In genomic region chr13:43243240-43243639, GRCm38 (mm10) we compare ENCODE assay signal across 14 mouse cellular contexts.
DNase-seq lines count a peak whose midpoint lies in the region; ATAC-seq and TF ChIP-seq lines count a peak whose summit lies in the region.
"Had no signal": no experiment of that assay in that cellular context is flagged by ENCODE, and none has a peak within 500 bp of the region (broad histone marks: within the 10 kb centered on the region; RNA-seq: fewer than 3 reads in every experiment).

No protein-coding gene starts in this region.

- no peaks in the 10 kb centered on the region for H3K9me3 ChIP-seq in G1E (replicated peaks)
- H3K9me3 ChIP-seq in limb, embryonic 10.5 days (replicated peaks) = no peaks in the 10 kb centered on the region
- H3K9me3 ChIP-seq in midbrain, embryonic 10.5 days (replicated peaks) = no peaks in the 10 kb centered on the region
- H3K9me3 ChIP-seq: hindbrain, embryonic 13.5 days; midbrain, embryonic 12.5 days had no signal

- H3K27me3 ChIP-seq in G1E (ENCODE audit: insufficient read depth, low read length) = peaks cover 25% of the 10 kb centered on the region
- no peaks in the 10 kb centered on the region for H3K27me3 ChIP-seq in limb, embryonic 10.5 days (ENCODE audit: low read depth, poor library complexity, severe bottlenecking)
- H3K27me3 ChIP-seq in midbrain, embryonic 10.5 days (ENCODE audit: low read depth, poor library complexity, severe bottlenecking) = no peaks in the 10 kb centered on the region
- H3K27me3 ChIP-seq: hindbrain, embryonic 13.5 days; midbrain, embryonic 12.5 days had no signal

- no peak for DNase-seq in frontal cortex, postnatal 25 days (ENCODE audit: low spot score in 2 of 2)
- DNase-seq in G1E (ENCODE audit: low spot score) = no peak
- no peak for DNase-seq in limb, embryonic 10.5 days (ENCODE audit: low spot score)
- no peak for DNase-seq in midbrain, embryonic 10.5 days (ENCODE audit: low spot score)
- DNase-seq in testis, postnatal 14 days (ENCODE audit: low spot score) = no peak
- DNase-seq: adrenal gland, adult 8-10 months; right cerebral cortex, postnatal 14 days had no signal

- no peak overlapping the region for H3K4me3 ChIP-seq in G1E (ENCODE audit: low read depth, low read length)
- no peak overlapping the region for H3K4me3 ChIP-seq in limb, embryonic 10.5 days
- H3K4me3 ChIP-seq in midbrain, embryonic 10.5 days = no peak overlapping the region
- H3K4me3 ChIP-seq: erythroblast, embryonic 14.5 days; hindbrain, embryonic 13.5 days; midbrain, embryonic 12.5 days had no signal

- peak; percentile 15; the same call in 1 of the 2 replicates for ATAC-seq in frontal cortex, adult (ENCODE audit: low TSS enrichment)
- ATAC-seq in G1E (ENCODE audit: extremely low read depth, insufficient number of reproducible peaks, low FRiP score, poor library complexity, severe bottlenecking) = peak; percentile 68
- peak; percentile 50; the same call in 1 of the 2 replicates for ATAC-seq in monocyte, adult 5-6 weeks (replicated peaks; ENCODE audit: insufficient number of reproducible peaks, low FRiP score, low TSS enrichment, poor library complexity, severe bottlenecking)
- no peak for ATAC-seq in cerebellum, adult (ENCODE audit: insufficient number of reproducible peaks, low FRiP score, low TSS enrichment)

- no peaks in the 10 kb centered on the region for H3K36me3 ChIP-seq in G1E (replicated peaks)
- no peaks in the 10 kb centered on the region for H3K36me3 ChIP-seq in limb, embryonic 10.5 days
- no peaks in the 10 kb centered on the region for H3K36me3 ChIP-seq in midbrain, embryonic 10.5 days
- H3K36me3 ChIP-seq: midbrain, embryonic 12.5 days had no signal

- TF ChIP-seq CTCF in G1E (IDR thresholded peaks at IDR 0.05; ENCODE audit: low read depth, low read length) = no peak

- WGBS in limb, embryonic 10.5 days = 93% methylated on average over 3 of the region's 3 CpGs
- WGBS in midbrain, embryonic 10.5 days = 93% methylated on average over 3 of the region's 3 CpGs

- peaks cover 84% of the 10 kb centered on the region for H3K4me1 ChIP-seq in G1E (ENCODE audit: insufficient read depth, low read depth, low read length)
- H3K4me1 ChIP-seq in limb, embryonic 10.5 days = peaks cover 20% of the 10 kb centered on the region
- H3K4me1 ChIP-seq in midbrain, embryonic 10.5 days = 0 out of 2 replicates have a peak, but pooled peaks cover 8% of the 10 kb centered on the region

- peak overlapping the region; percentile 82 for H3K27ac ChIP-seq in limb, embryonic 10.5 days
- no peak overlapping the region for H3K27ac ChIP-seq in midbrain, embryonic 10.5 days (replicated peaks)
- H3K27ac ChIP-seq: hindbrain, embryonic 13.5 days; midbrain, embryonic 12.5 days; stomach, postnatal 0 days had no signal
